Mouse (Mus musculus): ENCODE results near the gene 4930518I15Rik.
"Not testable (repeated sequence)": the region's sequence is repeated elsewhere in the genome, so short reads cannot be mapped to it uniquely, and the experiment has no call there.

Gene 4930518I15Rik

DNA sequence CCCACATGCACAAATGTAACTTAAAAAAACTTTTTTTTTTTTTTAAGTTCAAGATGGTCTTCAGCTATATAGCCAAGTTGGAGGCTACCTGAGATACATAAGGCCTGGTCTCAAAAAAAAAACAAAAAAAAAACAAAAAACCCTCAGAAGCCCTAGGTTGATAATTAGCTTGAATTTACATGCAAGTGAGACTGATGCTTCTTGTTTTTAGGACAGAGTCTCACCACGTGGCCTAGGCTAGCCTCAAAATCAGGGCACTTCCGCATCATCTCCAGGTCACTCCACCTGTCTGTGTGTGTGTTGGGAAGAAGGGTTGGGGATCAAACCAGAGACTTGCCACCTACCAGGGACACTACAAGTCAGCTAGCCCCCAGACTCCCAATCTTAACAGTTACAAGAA, at the start of gene 4930518I15Rik:
4930518I15Rik (minus strand) TSS at position 112 of the 400 bp plus-strand sequence.
- DNase-seq (ENCODE audit: low read depth, low spot score), result no peak

DNA sequence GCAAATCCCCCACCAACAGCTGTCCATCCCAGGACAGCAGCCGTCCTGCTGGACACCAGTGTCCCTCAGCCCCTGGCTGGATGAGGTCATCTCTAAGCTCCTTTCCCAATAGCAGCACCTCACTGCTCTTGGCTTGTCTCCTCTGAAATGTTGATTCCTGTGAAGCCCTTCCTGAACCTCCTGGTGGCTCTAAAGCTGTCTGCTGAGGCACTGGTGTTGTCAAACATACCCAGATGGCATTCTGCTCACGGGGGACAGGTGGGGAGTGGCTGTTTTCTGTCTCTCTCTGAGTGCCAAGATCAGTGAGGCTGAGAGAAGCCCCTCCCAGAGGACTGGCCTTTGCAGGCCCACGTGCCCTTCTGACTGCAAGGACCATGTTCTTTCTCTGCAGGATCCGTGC, 48.2 kb upstream of the 4930518I15Rik start:
- DNase-seq (ENCODE audit: low read depth, low spot score), result not testable (repeated sequence)

DNA sequence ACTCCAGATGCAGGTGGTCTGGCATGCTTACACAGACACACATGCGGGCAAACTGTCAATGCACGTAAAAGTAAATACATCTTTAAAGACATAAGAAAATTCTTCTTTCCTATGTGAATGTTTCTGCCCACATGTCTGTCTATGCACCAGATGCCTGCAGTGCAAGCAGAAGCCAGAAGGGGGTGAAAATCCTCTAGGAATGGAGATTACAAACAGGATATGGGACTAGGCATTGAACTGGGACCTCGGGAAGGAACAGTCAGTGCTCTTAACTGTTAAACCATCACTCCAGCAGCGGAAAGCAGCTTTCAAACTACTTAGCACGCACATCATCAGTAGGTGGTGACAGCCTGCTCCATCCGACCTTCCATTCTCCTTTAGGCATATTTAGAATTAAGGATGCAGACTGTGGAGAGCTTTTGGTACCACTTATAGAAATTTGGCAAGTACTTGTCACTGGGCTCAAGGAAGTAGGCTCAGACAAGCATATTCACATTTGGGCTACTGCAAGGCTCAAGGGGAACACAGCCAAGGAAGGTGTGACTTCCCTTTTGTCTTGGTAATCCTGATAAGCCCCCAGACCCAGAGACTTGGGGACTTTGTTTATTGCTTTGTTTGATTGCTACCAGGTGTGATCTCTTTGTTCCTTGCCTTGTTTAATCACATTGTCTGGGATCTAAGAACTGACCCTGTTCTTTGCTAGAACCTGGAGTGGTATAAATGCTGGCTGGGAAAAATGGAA, 47.4 kb upstream of the 4930518I15Rik start:
- DNase-seq (ENCODE audit: low read depth, low spot score), result no peak

DNA sequence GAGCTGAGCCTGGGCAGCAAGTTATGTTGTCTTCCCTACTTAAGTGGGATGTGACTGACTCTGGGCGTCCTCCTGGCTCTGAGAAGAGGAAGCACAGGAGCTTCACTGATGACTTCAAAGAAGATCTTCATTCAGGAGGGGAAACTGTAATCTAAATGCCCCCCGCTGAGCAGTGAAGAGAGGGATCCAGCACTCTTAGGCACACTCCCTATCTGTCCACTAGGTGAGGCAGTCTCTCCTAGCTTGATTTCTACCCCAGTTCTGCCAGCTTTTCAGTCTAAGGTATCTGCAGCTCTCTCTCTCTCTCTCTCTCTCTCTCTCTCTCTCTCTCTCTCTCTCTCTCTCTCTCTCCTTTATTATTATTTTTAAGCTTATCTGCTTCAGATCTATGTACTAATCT, 45.6 kb upstream of the 4930518I15Rik start:
- DNase-seq (ENCODE audit: low read depth, low spot score), result peak; percentile 22

DNA sequence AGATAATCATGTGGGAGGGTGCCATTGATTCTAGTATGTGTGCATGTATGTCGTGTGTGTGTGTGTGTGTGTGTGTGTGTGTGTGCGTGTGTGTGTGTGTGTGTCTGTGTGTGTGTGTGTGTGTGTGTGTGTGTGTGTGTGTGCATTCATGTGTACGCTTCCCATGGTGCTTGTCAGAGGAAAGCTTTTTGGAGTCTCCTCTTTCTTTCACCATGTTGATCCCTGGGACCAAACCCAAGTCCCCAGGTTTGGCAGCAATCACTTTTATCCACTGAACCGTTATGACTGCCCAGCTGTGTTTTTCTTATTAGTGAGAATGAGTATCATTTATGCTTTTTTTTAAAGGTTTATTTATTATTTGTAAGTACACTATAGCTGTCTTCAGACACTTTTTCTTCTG, 44.7 kb upstream of the 4930518I15Rik start:
- not testable (repeated sequence) for DNase-seq (ENCODE audit: low read depth, low spot score)

DNA sequence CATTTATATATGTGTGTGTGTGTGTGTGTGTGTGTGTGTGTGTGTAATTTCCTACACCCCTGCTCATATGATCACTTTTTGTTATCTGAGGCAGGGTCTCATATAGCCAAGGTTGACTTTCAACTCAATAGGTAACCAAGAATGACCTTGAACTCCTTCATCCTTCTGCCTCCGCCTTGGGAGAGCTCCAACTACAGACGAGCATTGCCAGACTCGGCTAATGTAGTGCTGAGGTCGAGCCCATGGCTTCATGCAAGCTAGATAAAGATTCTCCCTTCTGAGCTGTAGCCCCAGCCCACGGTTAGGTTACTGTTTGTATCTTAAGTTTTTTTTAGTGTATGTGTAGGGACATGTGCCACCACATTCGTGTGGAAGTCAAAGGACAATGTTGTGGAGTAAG, 44.1 kb upstream of the 4930518I15Rik start:
- DNase-seq (ENCODE audit: low read depth, low spot score), result no peak

DNA sequence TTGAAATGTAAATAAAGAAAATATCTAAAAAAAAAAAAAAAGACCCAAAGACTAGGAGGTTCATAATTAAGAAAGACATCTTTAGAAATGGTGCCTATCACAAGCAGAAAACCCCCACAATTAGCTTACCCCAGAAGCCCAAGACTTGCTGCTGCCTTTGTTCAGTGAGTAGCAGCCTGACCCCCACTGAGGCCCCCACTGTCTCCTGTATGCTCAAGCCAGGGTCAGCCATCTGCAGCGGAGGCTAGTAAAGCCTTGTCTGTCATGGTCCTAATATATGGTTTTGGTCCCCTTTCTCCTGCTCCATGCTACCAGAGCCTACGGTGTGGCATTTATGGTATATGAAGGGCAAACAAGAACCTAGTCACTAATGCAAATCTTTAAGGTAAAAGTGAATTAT, 43.6 kb upstream of the 4930518I15Rik start:
- no peak for DNase-seq (ENCODE audit: low read depth, low spot score)

DNA sequence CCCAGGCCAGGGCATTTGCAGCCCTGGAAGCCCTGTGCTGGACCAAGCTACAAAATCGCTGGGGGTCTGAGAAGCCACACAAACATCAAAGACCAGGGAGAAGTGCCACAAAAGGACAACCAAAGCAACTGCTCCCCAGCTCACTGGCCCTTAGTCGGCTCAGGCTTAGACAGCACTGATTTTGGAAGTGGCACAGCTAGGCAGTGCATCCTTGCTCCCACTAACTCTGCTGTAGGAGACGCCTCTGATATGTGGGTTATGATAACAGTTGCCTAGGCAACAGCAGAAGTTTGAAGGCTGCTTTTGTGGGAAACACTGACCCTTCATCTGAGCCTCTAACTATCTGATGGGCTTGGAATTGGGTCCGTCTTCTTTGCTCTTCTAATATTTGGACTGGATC, 41.4 kb upstream of the 4930518I15Rik start:
- no peak for DNase-seq (ENCODE audit: low read depth, low spot score)

DNA sequence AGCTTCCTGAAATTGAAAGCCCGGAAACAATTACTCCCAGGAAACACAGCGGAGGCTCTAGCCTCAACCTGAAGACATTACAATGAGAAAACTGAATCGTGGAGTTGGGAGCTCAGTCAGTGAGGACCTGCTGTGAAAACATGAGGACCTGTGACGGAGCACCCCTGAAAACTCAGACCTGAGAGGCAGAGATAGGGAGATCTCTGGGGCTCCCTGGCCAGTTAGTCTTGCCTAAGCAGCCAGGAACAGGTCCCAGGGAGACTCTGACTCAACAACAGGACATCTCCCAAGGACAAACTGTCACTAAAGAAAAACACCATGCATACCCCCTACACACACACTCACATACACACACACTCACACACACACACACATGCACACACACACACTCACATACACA, 40.6 kb upstream of the 4930518I15Rik start:
- DNase-seq (ENCODE audit: low read depth, low spot score), result no peak

DNA sequence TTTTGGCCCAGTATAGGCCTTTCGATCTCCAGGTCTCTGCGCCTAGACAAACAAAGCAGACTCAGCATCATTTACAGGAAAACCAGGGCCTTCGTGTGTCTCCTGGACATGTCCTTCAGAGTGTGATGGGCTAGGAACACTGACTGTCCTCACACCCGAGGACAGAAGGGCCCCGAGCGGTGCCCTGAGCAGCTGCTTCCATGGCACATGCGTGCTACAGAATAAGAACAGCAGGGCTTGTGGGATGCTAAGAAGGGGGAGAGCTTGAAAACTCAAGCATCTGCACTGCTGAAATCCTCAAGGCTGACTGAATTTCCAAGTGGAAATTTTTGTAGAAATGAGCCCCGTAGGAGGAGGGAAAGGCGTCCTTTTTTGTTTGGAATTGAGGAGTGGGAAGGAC, 39.3 kb upstream of the 4930518I15Rik start:
- DNase-seq (ENCODE audit: low read depth, low spot score), result no peak

DNA sequence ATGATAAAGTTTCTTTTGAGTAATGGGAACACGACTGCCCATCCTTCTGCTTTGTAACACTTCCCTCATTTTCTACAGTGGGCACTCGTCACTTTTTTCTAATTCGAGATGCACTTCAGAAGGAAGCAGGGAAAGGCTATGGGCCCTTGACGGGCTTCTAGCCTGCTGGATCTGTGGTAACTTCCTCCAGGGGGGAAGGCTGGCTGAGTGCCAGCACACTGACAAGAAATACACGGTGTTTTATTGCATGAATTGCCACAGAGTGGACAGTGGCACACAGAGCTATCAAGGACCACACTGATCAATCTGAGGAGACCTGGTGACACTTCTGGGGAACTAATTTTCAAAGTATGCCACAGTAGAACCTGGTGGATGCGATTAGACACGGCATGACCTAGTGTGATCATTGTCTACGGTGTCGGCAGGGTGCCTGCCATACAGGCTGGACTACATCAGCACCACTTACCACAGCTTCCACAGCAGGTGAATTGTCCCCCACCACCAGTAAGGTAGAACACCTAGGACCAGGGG, 38.7 kb upstream of the 4930518I15Rik start:
- no peak for DNase-seq (ENCODE audit: low read depth, low spot score)

DNA sequence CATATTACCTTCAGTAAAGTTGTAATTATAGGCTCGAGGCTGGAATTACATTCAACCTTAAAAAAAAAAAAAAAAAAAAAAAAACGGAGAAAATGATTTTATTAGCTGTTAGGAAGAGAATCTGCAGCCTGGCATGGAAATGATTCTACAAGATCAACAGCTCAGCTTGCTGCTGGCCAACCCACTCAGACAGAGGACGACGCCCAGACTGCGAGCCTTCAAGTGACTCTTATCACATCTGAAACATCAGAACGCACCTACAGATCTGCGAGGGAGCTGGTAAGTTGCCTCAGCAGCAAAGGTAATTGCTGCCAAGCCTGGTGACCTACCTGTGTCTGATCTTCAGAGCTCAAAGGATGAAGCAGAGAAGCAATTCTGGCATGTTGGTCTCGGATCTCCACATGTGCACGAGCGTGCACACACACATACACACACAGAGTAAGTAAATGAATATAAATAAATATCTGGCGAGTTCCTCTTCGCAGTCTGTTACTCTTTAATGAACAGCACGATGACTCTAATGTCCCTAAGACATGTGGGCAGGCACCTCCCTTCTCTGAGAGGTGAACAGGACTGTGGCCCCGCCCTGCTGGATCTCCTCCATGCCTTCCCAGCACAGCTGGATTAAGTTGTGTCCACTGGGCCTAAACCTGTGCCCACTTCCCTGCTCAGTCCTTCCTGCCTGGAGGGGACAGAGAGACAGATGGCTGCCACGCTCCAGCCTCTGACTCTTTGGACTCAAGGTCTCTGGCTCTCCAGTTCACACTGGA, 36.9 kb upstream of the 4930518I15Rik start:
- DNase-seq (ENCODE audit: low read depth, low spot score), result no peak

DNA sequence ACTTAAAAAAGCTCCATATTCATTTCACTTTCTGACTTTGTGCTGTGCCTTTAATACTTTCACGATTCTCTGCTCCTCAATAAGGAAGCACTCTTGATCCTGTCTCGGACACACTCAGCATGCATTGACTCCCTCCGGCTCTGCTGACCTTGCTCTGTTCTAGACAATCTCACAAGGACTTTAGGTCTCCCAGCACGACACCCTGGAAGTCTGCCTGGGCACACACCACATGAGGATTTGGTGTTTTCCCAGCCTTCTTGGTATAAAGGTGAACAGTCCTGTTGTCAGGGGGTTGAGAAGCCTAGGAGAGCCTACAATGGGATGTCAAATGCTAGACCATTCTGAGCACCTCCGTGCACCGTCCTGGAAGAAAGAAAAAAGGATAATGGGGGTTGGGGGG, 35.1 kb upstream of the 4930518I15Rik start:
- DNase-seq (ENCODE audit: low read depth, low spot score), result no peak

DNA sequence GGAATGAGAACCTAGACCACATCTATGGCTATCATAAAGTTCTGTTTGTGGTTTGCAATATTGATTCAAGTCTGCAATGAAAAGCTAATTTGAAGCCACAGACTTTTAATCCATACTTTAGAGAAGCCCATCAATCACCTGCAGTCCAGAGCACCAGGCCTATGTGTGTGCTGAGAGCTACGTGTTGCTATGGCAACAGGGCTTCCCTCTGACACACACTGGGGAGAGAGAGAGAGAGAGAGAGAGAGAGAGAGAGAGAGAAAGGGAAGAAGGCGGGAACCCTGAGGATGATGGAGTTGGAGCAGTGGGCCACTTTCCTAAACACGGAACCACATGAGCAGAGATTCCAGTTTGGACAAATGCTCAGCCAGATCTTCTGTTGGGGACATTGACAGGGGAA, 34.5 kb upstream of the 4930518I15Rik start:
- no peak for DNase-seq (ENCODE audit: low read depth, low spot score)

DNA sequence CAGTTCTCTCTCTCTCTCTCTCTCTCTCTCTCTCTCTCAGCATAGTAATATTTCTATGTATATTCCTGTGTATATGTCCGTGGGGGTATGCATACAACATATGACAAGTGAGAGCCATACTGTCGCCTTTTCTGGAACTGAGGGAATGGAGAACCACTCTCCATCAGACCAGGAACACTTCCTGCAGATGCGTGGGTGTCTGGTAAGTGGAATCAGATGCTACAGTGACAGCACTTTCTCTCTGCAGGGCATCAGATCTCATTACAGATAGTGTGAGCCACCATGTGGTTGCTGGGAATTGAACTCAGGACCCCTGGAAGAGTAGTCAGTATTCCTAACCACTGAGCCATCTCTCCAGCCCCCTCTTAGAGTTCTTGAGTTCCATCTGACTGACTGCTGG, 30.7 kb upstream of the 4930518I15Rik start:
- no peak for DNase-seq (ENCODE audit: low read depth, low spot score)

DNA sequence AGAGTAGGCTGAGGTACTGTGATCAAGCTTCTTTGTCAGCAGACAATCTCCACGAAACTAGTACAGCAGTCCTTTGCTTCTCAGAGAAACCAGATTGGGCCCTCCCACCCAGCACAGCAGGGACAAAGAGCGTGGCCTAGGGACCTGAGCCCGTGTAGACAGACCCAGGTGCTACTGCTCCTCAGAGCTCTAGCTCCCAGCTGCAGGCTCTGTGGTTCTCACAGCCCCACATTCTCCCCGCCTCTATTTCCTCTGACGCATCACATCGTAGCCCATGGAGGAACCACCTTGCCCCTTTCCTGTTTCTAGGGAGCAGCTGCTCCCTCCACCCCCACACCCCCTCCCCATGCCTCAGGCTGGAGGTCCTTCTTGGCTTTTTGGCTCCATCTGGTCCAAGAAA, 29.3 kb upstream of the 4930518I15Rik start, which contains the start of gene Sla2:
Sla2 (minus strand) TSS at position 176 of the 400 bp plus-strand sequence.
- DNase-seq (ENCODE audit: low read depth, low spot score), result peak; percentile 84

DNA sequence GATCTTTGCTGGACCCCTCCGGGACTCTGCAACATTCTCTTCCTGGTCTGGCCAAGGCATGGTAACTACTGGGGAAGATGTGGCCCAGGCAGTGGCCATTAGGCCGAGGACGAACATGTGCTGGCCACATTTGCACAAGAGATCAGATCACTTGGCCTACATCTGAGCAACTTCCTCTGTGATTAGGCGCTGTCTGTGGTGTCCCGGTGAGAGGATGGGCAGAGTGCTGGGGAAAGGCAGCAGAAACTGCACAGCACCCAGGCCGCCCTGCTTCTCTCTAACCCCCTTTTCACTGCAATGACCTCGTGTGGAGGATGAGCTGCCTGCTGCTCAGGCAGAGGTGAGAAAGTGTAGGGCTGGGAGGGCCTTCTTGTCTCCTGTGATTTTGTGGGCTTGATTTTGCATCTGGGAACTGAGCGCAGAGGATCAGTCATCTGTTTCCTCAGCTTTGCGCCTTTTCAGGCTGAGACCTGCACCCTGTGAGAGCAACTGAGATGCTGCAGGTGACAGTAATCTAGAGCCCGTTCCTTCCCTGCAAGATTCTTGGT, 28.4 kb upstream of the 4930518I15Rik start:
- peak; percentile 39 for DNase-seq (ENCODE audit: low read depth, low spot score)

DNA sequence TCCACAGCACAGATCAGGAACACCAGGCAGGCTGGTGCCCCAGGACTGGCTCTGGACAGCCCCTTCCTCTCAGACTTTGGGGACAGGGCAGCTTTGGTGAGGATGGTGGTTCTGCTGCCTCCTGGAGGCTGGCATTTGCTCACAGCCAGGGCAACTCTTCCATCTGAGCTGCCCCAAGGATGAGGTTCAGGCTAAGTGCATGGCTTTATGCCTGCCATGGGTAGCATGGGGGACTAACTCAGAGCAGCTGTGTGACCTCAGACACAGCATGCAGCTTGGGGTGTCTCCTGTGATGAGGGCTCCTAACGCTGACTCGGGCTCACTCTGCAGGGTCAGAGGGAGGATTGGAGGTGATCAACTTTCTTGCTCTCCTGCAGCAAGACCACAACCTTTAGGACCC, 27.9 kb upstream of the 4930518I15Rik start:
- peak; percentile 18 for DNase-seq (ENCODE audit: low read depth, low spot score)

DNA sequence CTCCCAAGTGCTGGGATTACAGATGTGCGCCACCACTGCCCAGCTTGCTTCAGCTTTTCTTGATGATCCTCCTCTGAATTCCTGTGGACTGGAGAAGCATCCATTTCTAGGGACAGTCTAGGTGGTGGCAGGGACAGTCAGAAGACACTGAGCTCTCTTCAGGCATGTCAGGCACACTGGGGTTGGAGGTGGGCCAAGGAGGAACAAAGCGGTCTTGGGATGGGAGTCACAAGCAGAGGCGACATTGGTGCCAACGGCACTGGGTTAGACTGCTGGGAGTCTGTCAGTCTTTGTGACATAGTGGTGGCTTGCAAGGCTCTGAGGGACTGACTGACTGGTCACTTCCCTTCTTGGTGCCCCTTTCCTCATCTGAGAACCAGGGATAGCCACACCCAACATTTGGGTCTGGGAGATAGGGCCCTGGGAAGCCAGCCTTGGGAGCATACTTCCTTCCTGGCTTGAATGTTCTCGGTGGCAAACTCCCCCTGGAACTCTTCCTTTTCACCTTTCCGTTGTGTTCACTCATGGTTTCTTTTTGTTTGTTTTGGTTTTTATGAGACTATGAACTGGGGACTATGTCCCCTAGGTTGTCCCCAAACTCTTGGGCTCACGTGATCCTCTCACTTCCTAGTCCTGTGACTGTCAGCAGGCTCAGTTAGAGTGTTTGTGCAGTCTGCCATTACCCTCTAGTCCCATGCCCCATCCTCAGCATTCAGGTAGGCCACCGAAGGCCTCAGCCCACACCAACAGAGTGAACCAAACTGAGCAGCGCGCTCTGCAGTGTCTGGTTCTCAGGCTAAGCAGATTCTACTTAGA, 26.9 kb upstream of the 4930518I15Rik start:
- peak; percentile 26 for DNase-seq (ENCODE audit: low read depth, low spot score)

DNA sequence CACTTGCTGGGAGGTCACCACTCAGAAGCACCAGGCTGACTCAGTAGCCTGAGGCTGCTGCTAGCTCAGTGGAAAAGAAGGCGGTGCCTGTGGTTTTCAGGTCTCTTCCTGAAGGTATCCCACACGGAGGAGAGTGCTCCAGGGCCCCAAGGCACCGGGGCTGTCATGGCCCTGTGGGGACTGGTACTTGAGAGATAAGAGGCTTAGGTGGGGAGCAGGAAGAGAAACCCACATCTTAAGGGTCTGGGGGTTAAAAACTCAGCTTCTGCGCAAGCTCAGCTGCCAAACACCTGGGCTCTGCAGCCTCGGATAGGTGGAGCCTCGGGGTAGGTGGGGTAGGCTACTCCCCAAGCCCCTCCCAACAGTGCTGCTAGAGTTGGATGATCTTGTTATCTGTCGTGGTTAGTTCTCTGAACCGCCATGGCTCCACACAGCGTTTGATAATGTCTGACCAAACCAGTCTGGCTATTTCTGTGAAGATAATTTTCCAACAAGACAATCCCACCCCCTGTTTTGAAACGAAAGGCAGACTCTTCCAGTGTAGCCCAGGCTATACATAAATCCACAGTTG, 24.8 kb upstream of the 4930518I15Rik start:
- peak; percentile 75 for DNase-seq (ENCODE audit: low read depth, low spot score)

DNA sequence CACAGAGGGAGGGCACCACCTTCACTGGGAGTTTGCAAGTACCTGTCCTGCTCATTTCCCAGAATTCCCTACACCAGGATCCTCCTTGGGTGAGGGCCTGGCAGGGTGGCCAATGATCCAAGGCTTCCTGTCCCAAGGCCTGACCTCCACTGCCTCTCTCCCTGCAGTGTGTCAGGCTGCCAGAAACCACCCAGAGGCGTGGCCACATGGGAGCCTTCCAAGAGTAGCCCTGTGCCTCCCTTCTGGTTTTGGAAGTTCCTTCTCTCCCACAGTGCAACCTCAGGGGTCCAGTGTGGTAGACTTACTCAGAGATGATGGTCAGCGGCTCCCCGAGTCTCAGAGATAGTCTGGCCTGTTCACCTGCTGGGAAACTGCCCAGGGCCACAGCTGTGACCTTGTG, 21.8 kb upstream of the 4930518I15Rik start:
- no peak for DNase-seq (ENCODE audit: low read depth, low spot score)
